Mouse (Mus musculus) brain, embryonic 14.5 days (tissue): ENCODE measurements around the gene Map2k3.

ENCODE experiments used
- CTCF ChIP-seq: fragments of 200-500 bp; IDR thresholded peaks from 2 replicates; pipeline ENCODE4 v1.5.1; 2012; ENCODE audit warnings: inconsistent platforms, mild to moderate bottlenecking, moderate library complexity, borderline replicate concordance; ENCODE audit not compliant: insufficient read depth, insufficient read length; ENCODE audit errors: extremely low read depth
- POLR2A ChIP-seq: fragments of 200-500 bp; IDR thresholded peaks from 2 replicates; pipeline ENCODE4 v1.6.1; 2012; ENCODE audit warnings: mild to moderate bottlenecking, inconsistent platforms, borderline replicate concordance; ENCODE audit not compliant: poor library complexity, insufficient read depth, insufficient read length, severe bottlenecking; ENCODE audit errors: extremely low read depth

- TF ChIP-seq POLR2A (no peak), CTCF (no peak)
Observed at GRCm38 (mm10) chr11:60966974-60967373, 35.1 kb downstream of the Map2k3 start.
